Mouse (Mus musculus): Measurements from ENCODE around the gene Ghrl. TPM values are rescaled to one million over a fixed set of nuclear protein-coding genes. Genes with fewer than 3 reads are reported as not detected.
"Not testable (repeated sequence)": the region's sequence is repeated elsewhere in the genome, so short reads cannot be mapped to it uniquely, and the experiment has no call there.

Gene Ghrl
- polyA plus RNA-seq, 1 experiment = 16.2 TPM

- WGBS = 85% methylated on average over 6 of the region's 6 CpGs
- no peak for DNase-seq (ENCODE audit: low read depth, low spot score)
Observed at GRCm38 (mm10) chr6:113672989-113673388, 46.7 kb downstream of the Ghrl start.

GRCm38 (mm10) chr6:113672029-113672428 lies 47.7 kb downstream of the Ghrl start:
- 97% methylated on average over 1 of the region's 1 CpGs for WGBS

GRCm38 (mm10) chr6:113669821-113670220 lies 49.9 kb downstream of the Ghrl start:
- 71% methylated on average over 7 of the region's 7 CpGs for WGBS
- no peak for DNase-seq (ENCODE audit: low read depth, low spot score)

More at GRCm38 (mm10) chr6:113672029-113672428, 47.7 kb downstream of the Ghrl start:
- not testable (repeated sequence) for DNase-seq (ENCODE audit: low read depth, low spot score)

- no peak for DNase-seq (ENCODE audit: low read depth, low spot score)
- WGBS = 15% methylated on average over 15 of the region's 15 CpGs
Observed at GRCm38 (mm10) chr6:113668287-113669154, 51.2 kb downstream of the Ghrl start.

GRCm38 (mm10) chr6:113667611-113668122 lies 52.0 kb downstream of the Ghrl start:
- no peak for DNase-seq (ENCODE audit: low read depth, low spot score)
- 48% methylated on average over 8 of the region's 8 CpGs for WGBS

Other genes with a start within 250 kb of the Ghrl start
- gene Il17rc, start 248.5 kb downstream of the Ghrl start, polyA plus RNA-seq (2012; rRNA removed) = 341 and 416 TPM in 2 replicates
- 11.9 and 12.3 TPM in 2 replicates for gene Creld1, start 236.6 kb downstream of the Ghrl start, polyA plus RNA-seq (2012; rRNA removed)
- gene Prrt3, start 217.9 kb downstream of the Ghrl start, polyA plus RNA-seq (2012; rRNA removed) = 0.01 TPM in 1 of 2 replicates, not detected in the other
- gene Emc3, start 188.2 kb downstream of the Ghrl start, polyA plus RNA-seq (2012; rRNA removed) = 37.7 and 46.5 TPM in 2 replicates
- 2.2 and 4.2 TPM in 2 replicates for gene Fancd2, start 188.2 kb downstream of the Ghrl start, polyA plus RNA-seq (2012; rRNA removed)
- gene Fancd2os, start 119.2 kb downstream of the Ghrl start, polyA plus RNA-seq (2012; rRNA removed) = not detected in 2 replicates
- 138 and 168 TPM in 2 replicates for gene Brk1, start 115.1 kb downstream of the Ghrl start, polyA plus RNA-seq (2012; rRNA removed)
- 14.7 and 14.9 TPM in 2 replicates for gene Vhl, start 95.9 kb downstream of the Ghrl start, polyA plus RNA-seq (2012; rRNA removed)
- 39.6 and 85.3 TPM in 2 replicates for gene Irak2, start 81.4 kb downstream of the Ghrl start, polyA plus RNA-seq (2012; rRNA removed)
- 27.7 and 29.0 TPM in 2 replicates for gene Tatdn2, start 22.8 kb downstream of the Ghrl start, polyA plus RNA-seq (2012; rRNA removed)
- gene Sec13, start 20.9 kb upstream of the Ghrl start, polyA plus RNA-seq (2012; rRNA removed) = 261 and 306 TPM in 2 replicates

Data from large intestine, adult 2 months (tissue).